Mouse (Mus musculus) megakaryocyte, adult 5-6 weeks (primary cell): ENCODE results near the gene Olfr844. TPM values are rescaled to one million over a fixed set of nuclear protein-coding genes. Genes with fewer than 3 reads are reported as not detected.

Experiments
- ATAC-seq: 2 replicates; pipeline ENCODE4 v1.8.0; 2016; ENCODE audit warnings: mild to moderate bottlenecking, inconsistent platforms; ENCODE audit not compliant: poor library complexity, severe bottlenecking
- total RNA-seq, 2 experiments: library from RNA; stranded (forward) in 1 of 2; stranded (reverse) in 1 of 2; fragments of 153-499, 151-499 nt in 1 of 2; fragments of 221-1000, 200-1000 nt in 1 of 2; gene quantifications; 2 replicates each; pipeline versions ENCODE4 v1.2.3 to v1.2.4; 2015 to 2017

Olfr844 gene
- not detected in 2 replicates for total RNA-seq (2015)
- total RNA-seq (2017): not detected in 2 replicates

- no peak for ATAC-seq
Observed at GRCm38 (mm10) chr9:19316047-19316446, at the start of gene Olfr844. Gene Olfr844 (plus strand): TSS chr9:19316347.

GRCm38 (mm10) chr9:19336157-19336556 is 20.0 kb downstream of the Olfr844 start, which contains the start of gene Olfr845:
Gene Olfr845 (plus strand): TSS chr9:19336457.
- ATAC-seq: no peak

- no peak for ATAC-seq
Observed at GRCm38 (mm10) chr9:19363905-19364304, 47.8 kb downstream of the Olfr844 start, which contains the start of gene Olfr846. Gene Olfr846 (minus strand): TSS chr9:19364005.

Other genes starting within 250 kb of the Olfr844 start
- not detected in 2 replicates for gene Olfr836, start 196.0 kb upstream of the Olfr844 start, total RNA-seq (2015)
- gene Olfr836, start 196.0 kb upstream of the Olfr844 start, total RNA-seq (2017): not detected in 2 replicates
- not detected in 2 replicates for gene Olfr837, start 180.0 kb upstream of the Olfr844 start, total RNA-seq (2015)
- gene Olfr837, start 180.0 kb upstream of the Olfr844 start, total RNA-seq (2017): not detected in 2 replicates
- not detected in 2 replicates for gene Olfr839-ps1, start 139.0 kb upstream of the Olfr844 start, total RNA-seq (2015)
- not detected in 2 replicates for gene Olfr839-ps1, start 139.0 kb upstream of the Olfr844 start, total RNA-seq (2017)
- not detected in 2 replicates for gene Olfr843, start 64.4 kb upstream of the Olfr844 start, total RNA-seq (2015)
- gene Olfr843, start 64.4 kb upstream of the Olfr844 start, total RNA-seq (2017): not detected in 2 replicates
- not detected in 2 replicates for gene Olfr845, start 20.1 kb downstream of the Olfr844 start, total RNA-seq (2015)
- gene Olfr845, start 20.1 kb downstream of the Olfr844 start, total RNA-seq (2017): not detected in 2 replicates
- gene Olfr846, start 47.7 kb downstream of the Olfr844 start, total RNA-seq (2015): not detected in 2 replicates
- gene Olfr846, start 47.7 kb downstream of the Olfr844 start, total RNA-seq (2017): not detected in 2 replicates
- not detected in 2 replicates for gene Olfr847, start 62.3 kb downstream of the Olfr844 start, total RNA-seq (2015)
- not detected in 2 replicates for gene Olfr847, start 62.3 kb downstream of the Olfr844 start, total RNA-seq (2017)
- not detected in 2 replicates for gene Olfr849, start 123.9 kb downstream of the Olfr844 start, total RNA-seq (2015)
- gene Olfr849, start 123.9 kb downstream of the Olfr844 start, total RNA-seq (2017): not detected in 2 replicates
- not detected in 2 replicates for gene Olfr850, start 161.9 kb downstream of the Olfr844 start, total RNA-seq (2015)
- gene Olfr850, start 161.9 kb downstream of the Olfr844 start, total RNA-seq (2017): not detected in 2 replicates
- gene Olfr851, start 176.9 kb downstream of the Olfr844 start, total RNA-seq (2015): not detected in 2 replicates
- gene Olfr851, start 176.9 kb downstream of the Olfr844 start, total RNA-seq (2017): not detected in 2 replicates
- gene Olfr853, start 224.7 kb downstream of the Olfr844 start, total RNA-seq (2015): not detected in 2 replicates
- gene Olfr853, start 224.7 kb downstream of the Olfr844 start, total RNA-seq (2017): not detected in 2 replicates